Comparison of ENCODE assay signal across 21 mouse cellular contexts in genomic region chrX:21715293-21715692, GRCm38 (mm10). TPM values are rescaled to one million over a fixed set of nuclear protein-coding genes. Genes with fewer than 3 reads are reported as not detected.
"Had no signal": no experiment of that assay in that cellular context is flagged by ENCODE, and none has a peak within 500 bp of the region (broad histone marks: within the 10 kb centered on the region; RNA-seq: fewer than 3 reads in every experiment).

No protein-coding gene starts in this region.

- H3K36me3 ChIP-seq: limb, embryonic 15.5 days; liver, embryonic 12.5 days; midbrain, embryonic 13.5 days; midbrain, embryonic 15.5 days; neural tube, embryonic 12.5 days; stomach, embryonic 15.5 days had no signal

- H3K27ac ChIP-seq: limb, embryonic 15.5 days; liver, embryonic 12.5 days; liver, embryonic 14.5 days; macrophage; midbrain, embryonic 13.5 days; midbrain, embryonic 15.5 days; neural tube, embryonic 12.5 days; stomach, embryonic 15.5 days; stomach, postnatal 0 days had no signal

- H3K27me3 ChIP-seq: limb, embryonic 15.5 days; liver, embryonic 12.5 days; megakaryocyte, embryonic 14.5 days; midbrain, embryonic 13.5 days; midbrain, embryonic 15.5 days; neural tube, embryonic 12.5 days; stomach, embryonic 15.5 days had no signal

- H3K9me3 ChIP-seq: limb, embryonic 15.5 days; liver, embryonic 12.5 days; midbrain, embryonic 13.5 days; midbrain, embryonic 15.5 days; neural tube, embryonic 12.5 days; stomach, embryonic 15.5 days had no signal

- H3K9ac ChIP-seq: limb, embryonic 15.5 days; liver, embryonic 12.5 days; liver, embryonic 14.5 days; midbrain, embryonic 13.5 days; midbrain, embryonic 15.5 days; neural tube, embryonic 12.5 days; stomach, embryonic 15.5 days had no signal

- DNase-seq: right cerebral cortex, postnatal 14 days; thymus, adult 2 months; thymus, postnatal 25 days; thymus, postnatal 4 days had no signal

- ATAC-seq: liver, embryonic 12.5 days; midbrain, embryonic 13.5 days; midbrain, embryonic 15.5 days had no signal

- H3K4me1 ChIP-seq: limb, embryonic 15.5 days; liver, embryonic 12.5 days; megakaryocyte, embryonic 14.5 days; midbrain, embryonic 13.5 days; midbrain, embryonic 15.5 days; neural tube, embryonic 12.5 days; stomach, embryonic 15.5 days had no signal

- H3K4me2 ChIP-seq: limb, embryonic 15.5 days; liver, embryonic 12.5 days; midbrain, embryonic 11.5 days; midbrain, embryonic 13.5 days; midbrain, embryonic 15.5 days; neural tube, embryonic 12.5 days; stomach, embryonic 15.5 days had no signal

- H3K4me3 ChIP-seq: limb, embryonic 15.5 days; liver, embryonic 12.5 days; megakaryocyte, embryonic 14.5 days; midbrain, embryonic 13.5 days; midbrain, embryonic 15.5 days; neural tube, embryonic 12.5 days; stomach, embryonic 15.5 days had no signal

RNA-seq across cellular contexts. Expression of gene Slc6a14, which starts 0.6 kb away (rescaled TPM):
- polyA plus RNA-seq: liver, embryonic 12.5 days; liver, embryonic 14.5 days; liver, embryonic 16.5 days; macrophage; midbrain, embryonic 13.5 days; midbrain, embryonic 15.5 days; neural tube, embryonic 14.5 days; spleen, adult 2 months; urinary bladder, adult 2 months had no signal

RNA-seq across cellular contexts. Expression of gene Gm28269, which starts 29.6 kb away (rescaled TPM):
- polyA plus RNA-seq: limb, embryonic 15.5 days; liver, adult 2 months; liver, embryonic 12.5 days; liver, embryonic 14.5 days; liver, embryonic 16.5 days; macrophage; midbrain, embryonic 11.5 days; midbrain, embryonic 13.5 days; midbrain, embryonic 15.5 days; midbrain, postnatal 0 days; neural tube, embryonic 12.5 days; neural tube, embryonic 14.5 days; spleen, adult 2 months; stomach, embryonic 15.5 days; stomach, postnatal 0 days; thymus, adult 2 months; urinary bladder, adult 2 months had no signal
